Mouse (Mus musculus) right cerebral cortex, adult 18-20 months (tissue): ENCODE results near the gene Olfr582.

Experiments used
- DNase-seq: peaks from one replicate; pipeline ENCODE4 v3.0.0; 2022; ENCODE audit warnings: mixed read lengths

Gene Olfr582

GRCm38 (mm10) chr7:103037724-103038123, at the start of gene Olfr582:
Gene Olfr582, plus strand, starts transcription at chr7:103038024.
- DNase-seq = no peak

GRCm38 (mm10) chr7:102989224-102989623, 48.6 kb upstream of the Olfr582 start, which contains the start of gene Olfr578:
Gene Olfr578, minus strand, starts transcription at chr7:102989324.
- no peak for DNase-seq

GRCm38 (mm10) chr7:103051000-103051399, 13.2 kb downstream of the Olfr582 start, which contains the start of gene Olfr583:
Gene Olfr583, plus strand, starts transcription at chr7:103051300.
- DNase-seq = no peak

DNA sequence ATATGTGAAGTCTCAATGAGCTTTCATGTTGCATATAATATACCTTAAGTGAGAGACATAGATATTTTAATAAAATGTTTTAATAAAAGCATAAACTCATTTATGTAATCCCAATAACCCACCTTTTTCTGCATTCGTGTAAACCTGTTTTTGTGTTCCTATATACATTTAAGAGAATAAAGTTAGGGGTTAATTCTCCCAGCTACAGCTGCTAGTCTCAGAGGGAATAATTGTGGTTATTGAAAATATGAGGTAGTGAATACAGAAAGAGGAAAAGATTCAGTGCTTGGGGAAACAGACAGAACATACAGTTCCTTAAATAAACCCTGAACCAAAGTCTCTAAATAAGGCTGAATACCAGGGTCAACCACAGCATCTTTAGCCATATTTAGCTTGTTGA, 43.8 kb downstream of the Olfr582 start, which contains the start of gene Olfr584:
Olfr584 (plus strand) TSS at position 301 of the 400 bp plus-strand sequence.
- no peak for DNase-seq
